Mouse (Mus musculus): ENCODE results near the gene Scfd2.
A peak's percentile ranks its signal among the peaks of the same experiment; 100 is the strongest.

The Scfd2 gene

DNA sequence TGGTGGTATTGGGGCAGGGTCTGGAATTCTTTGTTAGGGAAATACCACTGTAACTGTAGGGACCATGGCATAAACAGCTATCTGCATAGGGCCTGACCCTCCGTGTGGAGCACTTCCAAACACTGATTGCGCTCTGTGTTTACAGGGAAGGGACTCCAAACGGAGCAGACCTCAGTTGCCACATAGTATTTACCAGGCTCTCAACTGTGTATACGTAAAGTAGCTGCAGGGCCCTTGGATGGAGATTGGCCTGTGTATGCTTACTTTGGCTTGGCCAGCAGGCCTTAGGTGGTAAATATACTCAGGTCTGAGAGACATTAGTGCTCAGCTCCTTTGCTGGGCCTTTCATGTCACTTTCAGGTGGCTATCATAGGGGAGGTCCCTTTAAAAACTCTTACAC, 329.0 kb downstream of the Scfd2 start:
- DNase-seq (ENCODE audit: low read depth, low spot score) = no peak

DNA sequence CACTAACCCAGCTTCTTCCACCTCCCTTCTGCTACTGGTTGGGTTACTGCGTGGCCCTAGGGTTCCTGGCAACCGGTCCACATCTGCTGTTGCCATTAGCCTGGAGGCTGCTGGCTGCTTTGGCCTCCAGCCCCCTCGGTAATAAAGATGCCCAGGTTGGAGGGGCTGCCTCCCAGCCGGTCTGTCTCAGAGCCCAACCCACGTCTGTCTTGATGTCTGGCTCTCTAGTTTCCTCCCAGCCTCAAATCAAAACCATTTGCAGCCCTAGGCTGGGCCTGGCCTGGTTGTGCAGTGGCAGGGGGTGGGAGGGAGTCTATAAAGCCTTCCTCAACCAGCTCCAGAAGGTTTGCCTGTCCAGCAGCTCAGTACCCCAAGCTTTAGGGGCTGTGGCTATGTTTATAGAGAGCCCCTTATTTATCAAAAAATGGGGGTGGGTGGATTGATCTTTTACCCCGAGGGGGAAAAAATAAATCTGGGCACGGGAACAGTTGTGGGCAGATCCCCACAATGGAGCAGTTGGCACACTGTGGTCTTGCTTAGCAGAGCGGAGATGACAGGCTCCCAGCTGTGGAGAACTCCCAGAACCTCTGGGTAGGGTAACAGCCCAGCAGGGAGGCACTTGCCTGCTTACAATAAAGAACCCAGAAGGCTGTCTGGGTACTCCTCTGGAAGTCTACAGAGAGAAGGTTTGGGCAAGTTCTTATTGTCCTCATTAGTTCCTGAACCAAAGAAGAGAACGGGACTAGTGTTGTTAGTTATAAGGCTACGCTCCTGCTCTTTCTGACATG, 329.8 kb downstream of the Scfd2 start:
- no peak for DNase-seq (ENCODE audit: low read depth, low spot score)

GRCm38 (mm10) chr5:74200481-74200880, 331.1 kb downstream of the Scfd2 start:
- no peak for DNase-seq (ENCODE audit: low read depth, low spot score)

GRCm38 (mm10) chr5:74199793-74200192, 331.8 kb downstream of the Scfd2 start:
- DNase-seq (ENCODE audit: low read depth, low spot score) = no peak

- no peak for DNase-seq (ENCODE audit: low read depth, low spot score)
These were observed 333.1 kb downstream of the Scfd2 start for GRCm38 (mm10) chr5:74198446-74198845.

- no peak for DNase-seq (ENCODE audit: low read depth, low spot score)
These were observed 333.8 kb downstream of the Scfd2 start for GRCm38 (mm10) chr5:74197541-74198330.

GRCm38 (mm10) chr5:74196307-74196618, 335.3 kb downstream of the Scfd2 start:
- DNase-seq (ENCODE audit: low read depth, low spot score) = peak; percentile 33

- peak; percentile 18 for DNase-seq (ENCODE audit: low read depth, low spot score)
These were observed 335.8 kb downstream of the Scfd2 start for GRCm38 (mm10) chr5:74195614-74196306.

- DNase-seq (ENCODE audit: low read depth, low spot score) = peak; percentile 75
These were observed 336.5 kb downstream of the Scfd2 start, which contains the start of gene Rasl11b for GRCm38 (mm10) chr5:74194841-74195613. Rasl11b (plus strand) TSS chr5:74195286.

DNA sequence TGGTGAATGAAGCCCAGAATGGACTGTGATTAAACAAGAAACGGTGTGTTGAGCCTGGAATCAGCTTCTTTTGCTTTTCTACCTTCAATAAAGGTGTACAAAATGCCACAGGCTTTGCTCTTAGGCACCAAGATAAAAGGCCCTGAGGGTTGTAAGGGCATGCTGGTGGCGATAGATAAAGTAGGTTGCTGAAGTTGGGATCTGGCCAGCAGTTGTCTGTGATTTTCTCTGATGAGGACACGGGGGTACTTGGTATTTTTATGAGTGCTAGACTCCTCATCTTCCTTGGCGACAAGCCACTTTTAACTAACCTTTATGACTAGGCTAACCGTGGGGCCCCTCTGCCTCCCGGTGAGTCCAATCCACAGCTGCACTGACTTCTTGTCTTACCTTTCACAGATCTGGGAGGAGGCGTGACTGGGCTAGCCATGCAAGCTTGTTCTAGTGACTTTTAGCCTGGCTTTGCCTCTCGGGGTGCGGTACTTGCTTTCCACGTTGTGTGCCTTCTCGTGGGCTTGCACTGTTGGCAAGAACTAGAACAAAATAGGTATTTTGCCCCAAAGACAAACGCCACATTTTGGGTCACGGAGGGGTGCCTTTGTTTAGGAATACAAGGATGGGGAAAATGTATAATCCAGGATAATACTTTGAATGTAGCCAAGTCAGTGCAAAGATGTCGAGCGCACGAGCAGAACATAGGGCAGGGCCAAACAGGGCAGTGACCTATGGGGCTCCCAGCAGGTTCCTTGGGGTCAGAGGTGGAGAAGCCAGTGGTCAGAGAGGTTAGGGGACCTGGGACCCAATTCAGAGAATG, 337.3 kb downstream of the Scfd2 start:
- no peak for DNase-seq (ENCODE audit: low read depth, low spot score)

DNA sequence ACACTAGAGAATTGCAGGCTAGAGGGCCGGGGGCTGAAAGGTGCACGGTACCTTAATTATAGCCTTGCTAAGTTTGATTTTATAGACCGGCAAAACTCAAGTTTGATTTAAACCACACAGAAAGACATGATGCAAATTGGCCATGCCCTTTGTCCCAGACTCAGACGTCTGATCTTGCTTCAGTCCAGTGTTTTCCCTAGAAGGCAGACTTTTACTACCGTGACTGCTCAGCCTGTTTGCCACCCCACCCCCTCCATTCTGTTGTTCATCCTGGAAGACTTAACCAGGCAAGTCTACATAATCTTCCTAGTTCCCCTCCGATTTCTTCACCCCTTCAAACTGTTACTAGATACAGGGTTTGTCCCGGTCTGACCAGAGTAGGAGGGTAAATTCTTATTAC, 337.9 kb downstream of the Scfd2 start:
- DNase-seq (ENCODE audit: low read depth, low spot score) = no peak

GRCm38 (mm10) chr5:74193008-74193407, 338.6 kb downstream of the Scfd2 start:
- no peak for DNase-seq (ENCODE audit: low read depth, low spot score)

DNA sequence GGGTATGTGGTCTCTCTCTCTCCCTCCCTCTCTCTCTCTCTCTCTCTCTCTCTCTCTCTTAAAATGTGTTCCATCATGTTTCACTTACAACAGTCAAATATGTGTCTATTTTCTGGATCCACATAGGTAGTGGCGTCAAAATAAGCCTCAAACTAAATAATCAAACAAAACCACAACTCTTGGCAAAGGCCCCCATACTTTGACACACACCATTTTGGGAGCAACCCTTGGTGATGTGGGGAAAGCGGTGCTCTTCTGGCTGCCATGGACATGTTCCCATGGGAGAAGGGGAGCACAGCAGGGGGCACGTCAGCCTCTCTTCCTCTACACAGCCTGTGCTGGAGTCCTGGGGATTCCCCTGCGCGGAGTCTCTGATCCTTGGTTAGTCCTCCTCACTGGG, 340.6 kb downstream of the Scfd2 start:
- DNase-seq (ENCODE audit: low read depth, low spot score) = no peak

GRCm38 (mm10) chr5:74190161-74190491, 341.4 kb downstream of the Scfd2 start:
- DNase-seq (ENCODE audit: low read depth, low spot score) = no peak

DNA sequence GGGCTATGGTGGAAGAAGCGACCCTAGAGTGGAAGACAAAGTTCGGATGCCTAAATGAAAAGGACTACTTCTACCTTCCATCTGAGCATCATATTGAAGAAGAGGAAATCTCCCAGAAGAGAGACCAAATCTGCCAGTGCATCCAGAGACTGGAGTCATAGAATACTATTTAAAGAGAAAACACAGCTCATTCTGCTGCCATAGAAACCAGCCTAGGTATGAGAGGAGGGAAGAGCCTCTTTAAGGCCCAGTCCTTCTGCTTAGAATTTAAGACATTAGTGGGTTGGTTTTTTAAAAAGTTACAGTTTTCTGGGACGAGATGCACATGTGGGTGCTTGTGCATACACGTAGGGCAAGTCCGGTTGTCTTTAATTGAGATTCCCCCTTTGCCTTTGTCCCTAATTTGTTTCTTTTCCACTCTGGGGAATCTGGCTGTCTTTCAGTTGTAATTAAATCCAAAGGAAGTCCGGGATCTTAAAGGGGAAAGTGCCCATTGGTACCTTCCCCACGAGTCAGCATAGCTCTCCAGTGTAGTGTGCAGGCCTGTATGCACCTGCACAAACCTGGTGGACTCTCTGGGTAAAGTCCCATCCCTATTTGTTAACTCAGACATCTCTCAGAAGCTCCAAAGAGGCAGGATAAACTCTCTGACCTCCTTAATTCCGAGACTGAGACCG, 341.9 kb downstream of the Scfd2 start:
- no peak for DNase-seq (ENCODE audit: low read depth, low spot score)

GRCm38 (mm10) chr5:74188886-74189285, 342.7 kb downstream of the Scfd2 start:
- no peak for DNase-seq (ENCODE audit: low read depth, low spot score)

DNA sequence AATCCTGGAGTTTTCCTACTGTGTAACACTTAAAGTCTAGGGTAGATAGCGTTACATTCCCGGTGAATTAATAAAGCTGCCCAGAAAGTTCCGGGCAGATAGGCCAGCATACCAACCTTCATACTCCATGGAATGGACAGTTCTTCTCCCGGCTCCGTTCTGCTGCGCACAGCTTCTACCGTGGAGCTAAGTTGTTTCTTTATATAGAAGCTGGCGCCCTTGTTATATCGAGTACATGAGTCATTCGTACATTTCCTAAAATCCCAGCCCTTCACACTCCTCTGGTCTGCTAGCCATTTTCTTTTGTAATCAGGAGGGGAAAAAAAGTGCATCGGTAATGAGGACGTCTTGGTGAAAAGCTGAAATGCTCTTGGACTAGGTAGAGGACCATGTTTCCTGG, 343.5 kb downstream of the Scfd2 start:
- DNase-seq (ENCODE audit: low read depth, low spot score) = no peak

DNA sequence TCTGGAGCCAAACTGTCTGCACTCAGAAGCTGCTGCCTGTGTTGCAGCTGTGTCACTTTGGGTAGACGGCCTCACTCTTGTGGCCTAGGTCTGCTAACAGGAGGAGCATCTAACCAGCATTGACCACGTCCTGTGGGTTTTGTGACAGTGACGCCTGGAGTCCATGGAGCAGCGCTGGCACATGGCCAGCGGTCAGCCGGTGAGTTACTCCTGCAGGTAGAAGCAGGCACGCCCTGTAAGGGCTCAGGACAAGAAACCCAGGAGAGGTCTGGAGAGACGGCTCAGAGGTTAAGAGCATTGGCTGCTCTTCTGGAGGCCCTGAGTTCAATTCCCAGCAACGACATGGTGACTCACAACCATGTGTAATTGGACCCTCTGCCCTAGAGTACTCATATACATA, 347.0 kb downstream of the Scfd2 start:
- no peak for DNase-seq (ENCODE audit: low read depth, low spot score)

DNA sequence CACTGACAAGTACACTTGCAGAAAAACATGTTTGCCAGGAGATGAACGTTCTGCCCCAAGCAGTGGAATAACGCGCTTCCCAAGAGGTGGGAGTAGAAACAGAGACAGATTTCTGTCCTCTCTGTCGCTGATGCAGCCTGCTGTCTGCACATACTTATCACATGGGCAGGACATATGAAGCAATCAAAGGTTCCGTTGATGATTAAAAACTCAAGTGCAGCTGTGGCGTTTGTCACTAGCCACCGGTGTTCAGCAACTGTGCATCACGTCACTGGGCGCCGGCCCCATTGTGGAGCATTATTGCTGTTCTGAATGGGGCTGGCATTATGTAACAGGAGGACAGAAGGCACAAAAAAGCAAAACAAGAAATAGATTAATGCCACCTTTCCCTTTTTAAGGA, 348.4 kb downstream of the Scfd2 start:
- DNase-seq (ENCODE audit: low read depth, low spot score) = no peak

- no peak for DNase-seq (ENCODE audit: low read depth, low spot score)
These were observed 351.3 kb downstream of the Scfd2 start for GRCm38 (mm10) chr5:74180216-74180615.
